Mouse (Mus musculus) lung, postnatal 0 days (tissue): ENCODE results near the gene Gamt.

Experiments
- CTCF ChIP-seq: IDR thresholded peaks from 2 replicates; pipeline ENCODE4 v1.5.1; 2016; ENCODE audit warnings: antibody characterized with exemption, mild to moderate bottlenecking
- EP300 ChIP-seq: IDR thresholded peaks from 2 replicates; pipeline ENCODE4 v1.6.1; 2016; ENCODE audit warnings: antibody characterized with exemption, mild to moderate bottlenecking, control low read depth

- no peak for TF ChIP-seq CTCF
- TF ChIP-seq EP300 = no peak
Measured at GRCm38 (mm10) chr10:80276238-80276637, 15.4 kb upstream of the Gamt start.
